Mouse (Mus musculus): ENCODE data around the gene Shbg. TPM values are rescaled to one million over a fixed set of nuclear protein-coding genes. Genes with fewer than 3 reads are reported as not detected.

Shbg gene
- not detected for polyA plus RNA-seq (2015; fragmentation: Illumina TruSeq; extraction: RNeasy Lipid Tissue Mini Kit (QIAGEN cat#74804); ENCODE audit: insufficient read depth, low read depth, low replicate concordance)

DNA sequence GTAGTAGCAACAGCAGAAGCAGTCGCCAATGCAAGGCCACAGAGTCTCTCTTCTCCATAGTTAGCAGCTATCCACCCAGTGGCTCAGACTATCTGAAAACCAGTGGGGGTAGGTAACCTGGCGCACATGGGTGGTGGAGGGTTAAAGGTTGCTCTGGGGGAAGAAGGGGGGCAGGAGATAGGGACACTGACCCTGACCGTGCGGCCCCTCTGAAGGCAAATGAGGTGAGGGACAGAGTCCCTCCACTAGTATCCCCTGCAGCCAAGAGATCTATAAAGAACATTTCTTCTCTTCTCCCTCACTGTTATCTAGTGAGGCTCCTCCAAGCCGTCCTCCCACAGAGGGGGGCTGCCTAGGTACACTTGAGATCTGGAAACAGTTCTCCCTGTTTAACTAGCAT lies at the start of gene Shbg:
Gene Shbg, minus strand, starts transcription at position 101 of the 400 bp plus-strand sequence.

DNA sequence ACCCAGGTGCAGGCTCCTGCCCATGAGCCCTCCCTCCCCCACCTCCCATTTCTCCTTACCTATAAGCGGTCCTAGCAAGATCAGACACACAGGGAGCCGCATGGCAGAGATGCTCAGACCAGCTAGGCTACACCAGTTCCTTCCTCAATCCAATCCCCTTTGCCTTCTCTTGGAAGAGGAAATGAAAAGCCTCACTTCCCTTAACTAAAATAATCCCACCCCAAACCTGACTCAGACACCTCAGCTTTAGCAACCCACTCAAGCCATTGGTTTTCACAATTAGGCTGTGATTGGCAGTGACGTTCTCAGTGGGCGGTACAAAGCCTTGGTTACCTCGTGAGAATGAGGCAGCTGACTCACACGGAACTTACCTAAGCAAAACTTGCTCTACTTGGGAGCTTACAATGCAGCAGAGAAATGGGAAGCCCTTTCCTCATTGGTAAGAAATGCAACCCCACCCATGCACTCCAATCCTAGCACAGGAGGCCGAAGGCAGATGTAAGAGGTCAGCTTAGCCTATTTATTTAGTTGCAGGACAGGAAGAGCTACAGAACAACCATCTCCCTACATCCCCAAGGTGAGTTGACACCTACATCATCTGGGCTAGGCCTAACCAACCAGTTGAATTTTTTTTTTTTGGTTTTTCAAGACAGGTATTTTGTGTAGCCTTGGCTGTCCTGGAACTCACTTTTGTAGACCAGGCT lies 48.4 kb upstream of the Shbg start, which contains the start of gene Cd68:
Gene Cd68, minus strand, starts transcription at position 193 of the 704 bp plus-strand sequence.

DNA sequence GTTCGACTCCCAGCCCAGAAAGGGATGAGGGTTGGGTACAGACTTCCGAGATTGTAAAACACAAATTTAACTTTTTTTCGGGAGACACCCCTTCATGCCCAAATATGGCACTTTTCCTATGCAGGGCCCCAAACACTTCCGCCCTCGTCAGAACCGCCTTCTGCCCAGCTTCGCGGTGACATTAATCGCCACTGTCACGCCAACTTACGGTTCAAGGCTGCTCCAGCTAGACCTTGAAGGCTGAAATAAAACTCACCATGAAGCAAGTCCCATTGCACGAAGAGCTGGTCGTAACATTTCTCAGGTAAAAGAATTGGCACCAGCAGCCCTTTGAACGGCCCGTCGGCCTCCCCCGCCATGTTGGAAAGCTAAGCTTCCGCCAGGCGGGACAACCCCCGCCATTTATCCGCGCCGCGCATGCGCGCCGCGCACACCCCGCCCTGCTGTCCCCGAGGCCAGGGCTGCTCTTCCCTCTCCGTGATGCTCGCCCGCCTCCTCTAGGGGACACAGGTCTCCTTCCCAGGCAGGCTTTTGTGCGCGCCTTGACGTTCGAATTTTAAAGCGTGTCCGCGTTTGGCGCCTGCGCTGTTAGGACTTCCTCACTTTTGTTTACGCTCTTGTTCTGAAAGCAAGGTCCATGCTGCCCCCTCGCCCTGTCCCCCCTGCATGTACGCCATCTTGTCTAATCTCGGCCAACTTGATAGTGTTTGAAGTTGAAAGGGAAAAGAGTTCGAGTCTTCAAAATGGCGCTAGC lies 44.7 kb upstream of the Shbg start, which contains the start of gene Mpdu1:
Gene Mpdu1, minus strand, starts transcription at position 430 of the 754 bp plus-strand sequence.

DNA sequence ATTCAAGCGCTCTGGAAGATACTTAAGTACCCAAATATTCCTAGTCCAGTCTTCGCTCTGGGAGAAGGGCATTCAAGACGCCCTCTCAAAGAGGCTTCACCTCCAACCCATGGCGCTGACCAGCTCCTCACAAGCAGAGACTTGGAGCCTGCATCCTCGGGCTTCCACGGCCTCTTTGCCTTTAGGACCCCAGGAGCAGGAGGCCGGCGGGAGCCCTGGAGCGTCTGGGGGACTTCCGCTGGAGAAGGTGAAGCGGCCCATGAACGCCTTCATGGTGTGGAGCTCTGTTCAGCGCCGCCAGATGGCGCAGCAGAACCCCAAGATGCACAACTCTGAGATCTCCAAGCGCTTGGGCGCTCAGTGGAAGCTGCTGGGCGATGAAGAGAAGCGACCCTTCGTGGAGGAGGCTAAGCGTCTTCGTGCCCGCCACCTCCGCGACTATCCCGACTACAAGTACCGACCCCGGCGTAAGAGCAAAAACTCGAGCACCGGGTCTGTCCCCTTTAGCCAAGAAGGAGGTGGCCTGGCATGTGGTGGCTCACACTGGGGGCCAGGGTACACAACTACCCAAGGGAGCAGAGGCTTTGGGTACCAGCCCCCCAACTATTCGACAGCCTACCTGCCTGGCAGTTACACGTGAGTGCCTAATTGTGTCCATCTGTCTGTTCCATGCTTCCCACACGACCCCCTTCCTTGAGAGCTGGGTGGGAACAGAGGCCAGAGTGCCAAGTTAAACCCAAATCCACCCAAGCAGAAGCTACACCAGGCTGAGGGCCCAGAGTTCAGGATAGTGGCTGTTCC lies 37.8 kb upstream of the Shbg start, which contains the start of gene Sox15:
Gene Sox15, plus strand, starts transcription at position 51 of the 801 bp plus-strand sequence.

DNA sequence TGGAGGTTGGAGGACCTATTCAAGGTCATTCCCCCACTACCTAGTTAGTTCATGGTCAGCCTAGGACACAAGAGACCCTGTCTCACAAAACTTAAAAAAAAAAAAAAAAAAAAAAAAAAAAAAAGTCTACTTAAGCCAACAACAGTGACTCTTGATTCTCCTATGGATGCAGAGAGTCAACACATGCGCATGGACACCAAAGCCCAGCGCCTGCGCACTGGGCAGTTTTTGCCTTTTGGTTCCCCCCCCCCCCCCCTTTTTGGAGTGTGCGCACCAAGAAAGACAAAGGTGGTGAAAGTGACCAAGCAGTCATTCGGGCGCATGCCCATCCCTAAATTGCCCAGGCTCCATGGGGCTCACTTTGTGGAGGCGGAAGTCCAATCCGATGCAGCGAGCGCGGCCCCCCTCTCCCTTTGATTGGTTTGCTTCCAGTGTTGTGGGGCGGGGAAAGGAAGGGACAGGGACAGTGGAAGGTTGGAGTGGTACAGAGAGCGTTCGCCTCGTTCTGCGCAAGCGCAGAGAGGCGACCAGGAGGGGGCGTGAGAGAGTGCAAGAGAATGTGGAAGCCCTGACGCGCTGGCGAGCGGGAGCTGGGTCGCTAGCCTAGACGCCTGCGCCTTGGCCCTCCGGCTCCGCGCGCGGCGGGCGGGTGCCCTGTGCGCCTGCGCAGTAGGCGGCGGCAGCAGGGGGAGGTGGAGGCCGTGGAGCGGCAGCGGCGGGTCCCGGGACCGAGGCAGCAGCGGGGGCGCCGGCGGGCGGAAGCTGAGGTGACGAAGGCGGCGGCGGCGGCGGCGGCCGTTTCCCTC lies 14.8 kb upstream of the Shbg start, which contains the start of gene Fxr2:
Gene Fxr2, plus strand, starts transcription at position 707 of the 806 bp plus-strand sequence.

DNA sequence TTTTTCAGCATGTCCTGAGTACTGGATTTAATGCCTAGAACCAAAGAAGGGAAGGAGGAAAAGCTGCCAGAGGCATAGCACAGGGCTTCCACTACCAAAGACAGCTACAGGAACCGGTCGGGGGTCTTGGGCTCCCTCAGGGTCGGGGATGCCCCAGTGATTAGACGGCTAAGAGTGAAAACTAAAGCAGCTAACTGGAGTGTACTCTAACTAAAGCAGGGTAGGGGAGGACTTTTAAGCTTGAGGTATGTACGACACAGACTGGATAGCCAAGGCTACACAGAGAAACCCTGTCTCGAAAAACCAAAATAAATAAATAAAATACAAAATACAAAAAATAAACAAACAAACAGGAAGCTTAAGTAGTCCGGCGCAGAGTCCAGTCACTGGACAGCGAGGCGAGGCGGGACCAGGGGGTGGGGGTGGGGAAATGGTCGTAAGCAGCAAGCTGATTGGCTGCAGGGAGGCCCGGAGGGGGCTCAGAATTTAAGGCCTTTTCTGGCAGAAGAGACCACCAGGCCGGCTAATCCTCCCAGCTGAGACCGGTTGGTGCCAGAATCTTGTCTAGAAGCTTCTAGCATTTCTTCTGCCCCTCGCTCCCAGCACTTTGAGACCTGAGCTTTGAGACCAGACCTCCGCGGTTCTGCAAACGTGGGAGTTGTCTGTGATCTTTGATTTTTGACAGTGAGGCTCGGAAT lies 4.0 kb upstream of the Shbg start, which contains the start of gene Sat2:
Gene Sat2, plus strand, starts transcription at position 454 of the 698 bp plus-strand sequence.

DNA sequence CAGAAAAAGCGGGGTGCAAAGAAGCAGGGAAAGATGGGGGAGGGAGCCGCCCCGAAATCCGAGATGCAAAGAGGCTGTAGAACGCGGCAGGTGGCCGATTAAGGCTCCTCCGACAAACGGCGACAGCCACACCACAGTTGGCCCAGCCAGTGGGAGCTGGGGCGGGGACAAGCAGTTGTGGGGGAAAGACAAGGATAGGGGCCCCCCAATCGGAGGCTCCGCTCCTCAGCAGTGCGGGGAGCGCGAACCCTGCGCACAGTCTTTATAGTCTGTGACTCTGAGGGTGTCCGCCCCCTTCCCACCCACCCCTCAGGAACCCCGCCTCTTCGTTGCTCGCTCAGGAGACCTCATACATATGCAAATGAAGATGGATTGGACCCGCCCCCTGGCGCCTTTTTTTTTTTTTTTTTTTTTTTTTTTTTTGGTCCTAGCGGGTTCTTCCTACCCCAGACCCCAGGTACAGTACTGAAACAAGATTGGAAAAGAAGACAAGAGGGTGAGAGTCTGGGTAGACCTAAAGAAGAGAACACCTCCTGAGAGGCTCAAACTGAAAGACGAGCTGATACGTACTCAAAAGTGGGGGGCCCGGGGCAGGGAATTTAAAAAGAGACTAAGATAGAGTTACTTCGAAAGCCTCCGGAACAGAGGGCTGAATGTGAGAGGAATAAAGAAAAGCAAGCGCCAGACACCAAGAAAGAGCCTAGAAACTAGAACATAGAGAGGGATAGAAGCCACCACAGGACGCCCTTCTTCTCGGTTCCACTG lies 11.8 kb downstream of the Shbg start, which contains the start of gene Atp1b2:
Gene Atp1b2, minus strand, starts transcription at position 217 of the 765 bp plus-strand sequence.

DNA sequence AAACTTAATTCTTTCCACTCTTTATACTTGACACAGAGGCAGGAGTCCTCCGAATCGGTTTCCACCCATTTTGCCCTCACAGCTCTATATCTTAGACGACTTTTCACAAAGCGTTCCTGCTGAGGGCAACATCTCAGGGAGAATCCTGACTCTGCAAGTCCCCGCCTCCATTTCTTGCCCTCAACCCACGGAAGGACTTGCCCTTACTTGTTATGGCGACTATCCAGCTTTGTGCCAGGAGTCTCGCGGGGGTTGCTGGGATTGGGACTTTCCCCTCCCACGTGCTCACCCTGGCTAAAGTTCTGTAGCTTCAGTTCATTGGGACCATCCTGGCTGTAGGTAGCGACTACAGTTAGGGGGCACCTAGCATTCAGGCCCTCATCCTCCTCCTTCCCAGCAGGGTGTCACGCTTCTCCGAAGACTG lies 37.6 kb downstream of the Shbg start, which contains the start of the genes Wrap53 and Trp53:
Gene Wrap53, minus strand, starts transcription at position 165 of the 424 bp plus-strand sequence.
Gene Trp53, plus strand, starts transcription at position 269 of the 424 bp plus-strand sequence.

Other genes with a start within 250 kb of the Shbg start
- gene Chd3, start 248.5 kb downstream of the Shbg start, polyA plus RNA-seq (2015; fragmentation: Illumina TruSeq; extraction: RNeasy Lipid Tissue Mini Kit (QIAGEN cat#74804); ENCODE audit: insufficient read depth, low read depth, low replicate concordance), result 20.2 TPM
- gene Naa38, start 222.4 kb downstream of the Shbg start, polyA plus RNA-seq (2015; fragmentation: Illumina TruSeq; extraction: RNeasy Lipid Tissue Mini Kit (QIAGEN cat#74804); ENCODE audit: insufficient read depth, low read depth, low replicate concordance), result 38.8 TPM
- 7.7 TPM for gene Cyb5d1, start 222.3 kb downstream of the Shbg start, polyA plus RNA-seq (2015; fragmentation: Illumina TruSeq; extraction: RNeasy Lipid Tissue Mini Kit (QIAGEN cat#74804); ENCODE audit: insufficient read depth, low read depth, low replicate concordance)
- gene Tmem88, start 219.7 kb downstream of the Shbg start, polyA plus RNA-seq (2015; fragmentation: Illumina TruSeq; extraction: RNeasy Lipid Tissue Mini Kit (QIAGEN cat#74804); ENCODE audit: insufficient read depth, low read depth, low replicate concordance), result 12.1 TPM
- 6.6 TPM for gene Kdm6b, start 204.2 kb downstream of the Shbg start, polyA plus RNA-seq (2015; fragmentation: Illumina TruSeq; extraction: RNeasy Lipid Tissue Mini Kit (QIAGEN cat#74804); ENCODE audit: insufficient read depth, low read depth, low replicate concordance)
- gene Dnah2, start 68.8 kb downstream of the Shbg start, polyA plus RNA-seq (2015; fragmentation: Illumina TruSeq; extraction: RNeasy Lipid Tissue Mini Kit (QIAGEN cat#74804); ENCODE audit: insufficient read depth, low read depth, low replicate concordance), result 0.07 TPM
- 1.1 TPM for gene Efnb3, start 57.7 kb downstream of the Shbg start, polyA plus RNA-seq (2015; fragmentation: Illumina TruSeq; extraction: RNeasy Lipid Tissue Mini Kit (QIAGEN cat#74804); ENCODE audit: insufficient read depth, low read depth, low replicate concordance)
- 3.8 TPM for gene Wrap53, start 37.6 kb downstream of the Shbg start, polyA plus RNA-seq (2015; fragmentation: Illumina TruSeq; extraction: RNeasy Lipid Tissue Mini Kit (QIAGEN cat#74804); ENCODE audit: insufficient read depth, low read depth, low replicate concordance)
- 14.2 TPM for gene Trp53, start 37.5 kb downstream of the Shbg start, polyA plus RNA-seq (2015; fragmentation: Illumina TruSeq; extraction: RNeasy Lipid Tissue Mini Kit (QIAGEN cat#74804); ENCODE audit: insufficient read depth, low read depth, low replicate concordance)
- gene Atp1b2, start 12.0 kb downstream of the Shbg start, polyA plus RNA-seq (2015; fragmentation: Illumina TruSeq; extraction: RNeasy Lipid Tissue Mini Kit (QIAGEN cat#74804); ENCODE audit: insufficient read depth, low read depth, low replicate concordance), result 8.9 TPM
- 3.0 TPM for gene Sat2, start 4.1 kb upstream of the Shbg start, polyA plus RNA-seq (2015; fragmentation: Illumina TruSeq; extraction: RNeasy Lipid Tissue Mini Kit (QIAGEN cat#74804); ENCODE audit: insufficient read depth, low read depth, low replicate concordance)
- gene Fxr2, start 15.1 kb upstream of the Shbg start, polyA plus RNA-seq (2015; fragmentation: Illumina TruSeq; extraction: RNeasy Lipid Tissue Mini Kit (QIAGEN cat#74804); ENCODE audit: insufficient read depth, low read depth, low replicate concordance), result 24.7 TPM
- gene Sox15, start 37.4 kb upstream of the Shbg start, polyA plus RNA-seq (2015; fragmentation: Illumina TruSeq; extraction: RNeasy Lipid Tissue Mini Kit (QIAGEN cat#74804); ENCODE audit: insufficient read depth, low read depth, low replicate concordance), result not detected
- 20.9 TPM for gene Mpdu1, start 44.7 kb upstream of the Shbg start, polyA plus RNA-seq (2015; fragmentation: Illumina TruSeq; extraction: RNeasy Lipid Tissue Mini Kit (QIAGEN cat#74804); ENCODE audit: insufficient read depth, low read depth, low replicate concordance)
- gene Cd68, start 48.2 kb upstream of the Shbg start, polyA plus RNA-seq (2015; fragmentation: Illumina TruSeq; extraction: RNeasy Lipid Tissue Mini Kit (QIAGEN cat#74804); ENCODE audit: insufficient read depth, low read depth, low replicate concordance), result 11.4 TPM
- 118 TPM for gene Eif4a1, start 54.5 kb upstream of the Shbg start, polyA plus RNA-seq (2015; fragmentation: Illumina TruSeq; extraction: RNeasy Lipid Tissue Mini Kit (QIAGEN cat#74804); ENCODE audit: insufficient read depth, low read depth, low replicate concordance)
- gene Senp3, start 64.2 kb upstream of the Shbg start, polyA plus RNA-seq (2015; fragmentation: Illumina TruSeq; extraction: RNeasy Lipid Tissue Mini Kit (QIAGEN cat#74804); ENCODE audit: insufficient read depth, low read depth, low replicate concordance), result 20.9 TPM
- gene Tnfsf13, start 67.9 kb upstream of the Shbg start, polyA plus RNA-seq (2015; fragmentation: Illumina TruSeq; extraction: RNeasy Lipid Tissue Mini Kit (QIAGEN cat#74804); ENCODE audit: insufficient read depth, low read depth, low replicate concordance), result 1.0 TPM
- 12.1 TPM for gene Tnfsf12, start 77.9 kb upstream of the Shbg start, polyA plus RNA-seq (2015; fragmentation: Illumina TruSeq; extraction: RNeasy Lipid Tissue Mini Kit (QIAGEN cat#74804); ENCODE audit: insufficient read depth, low read depth, low replicate concordance)
- 4.4 TPM for gene Tnfsfm13, start 78.2 kb upstream of the Shbg start, polyA plus RNA-seq (2015; fragmentation: Illumina TruSeq; extraction: RNeasy Lipid Tissue Mini Kit (QIAGEN cat#74804); ENCODE audit: insufficient read depth, low read depth, low replicate concordance)
- 11.2 TPM for gene Polr2a, start 140.7 kb upstream of the Shbg start, polyA plus RNA-seq (2015; fragmentation: Illumina TruSeq; extraction: RNeasy Lipid Tissue Mini Kit (QIAGEN cat#74804); ENCODE audit: insufficient read depth, low read depth, low replicate concordance)
- not detected for gene Slc35g3, start 144.1 kb upstream of the Shbg start, polyA plus RNA-seq (2015; fragmentation: Illumina TruSeq; extraction: RNeasy Lipid Tissue Mini Kit (QIAGEN cat#74804); ENCODE audit: insufficient read depth, low read depth, low replicate concordance)
- gene Zbtb4, start 148.0 kb upstream of the Shbg start, polyA plus RNA-seq (2015; fragmentation: Illumina TruSeq; extraction: RNeasy Lipid Tissue Mini Kit (QIAGEN cat#74804); ENCODE audit: insufficient read depth, low read depth, low replicate concordance), result 7.3 TPM
- 3.0 TPM for gene Chrnb1, start 178.0 kb upstream of the Shbg start, polyA plus RNA-seq (2015; fragmentation: Illumina TruSeq; extraction: RNeasy Lipid Tissue Mini Kit (QIAGEN cat#74804); ENCODE audit: insufficient read depth, low read depth, low replicate concordance)
- 1.2 TPM for gene Fgf11, start 184.0 kb upstream of the Shbg start, polyA plus RNA-seq (2015; fragmentation: Illumina TruSeq; extraction: RNeasy Lipid Tissue Mini Kit (QIAGEN cat#74804); ENCODE audit: insufficient read depth, low read depth, low replicate concordance)
- gene Tmem102, start 187.7 kb upstream of the Shbg start, polyA plus RNA-seq (2015; fragmentation: Illumina TruSeq; extraction: RNeasy Lipid Tissue Mini Kit (QIAGEN cat#74804); ENCODE audit: insufficient read depth, low read depth, low replicate concordance), result 1.6 TPM
- not detected for gene Gm39566, start 197.4 kb upstream of the Shbg start, polyA plus RNA-seq (2015; fragmentation: Illumina TruSeq; extraction: RNeasy Lipid Tissue Mini Kit (QIAGEN cat#74804); ENCODE audit: insufficient read depth, low read depth, low replicate concordance)
- not detected for gene Spem2, start 200.6 kb upstream of the Shbg start, polyA plus RNA-seq (2015; fragmentation: Illumina TruSeq; extraction: RNeasy Lipid Tissue Mini Kit (QIAGEN cat#74804); ENCODE audit: insufficient read depth, low read depth, low replicate concordance)
- not detected for gene Spem1, start 204.3 kb upstream of the Shbg start, polyA plus RNA-seq (2015; fragmentation: Illumina TruSeq; extraction: RNeasy Lipid Tissue Mini Kit (QIAGEN cat#74804); ENCODE audit: insufficient read depth, low read depth, low replicate concordance)
- 6.3 TPM for gene Nlgn2, start 219.9 kb upstream of the Shbg start, polyA plus RNA-seq (2015; fragmentation: Illumina TruSeq; extraction: RNeasy Lipid Tissue Mini Kit (QIAGEN cat#74804); ENCODE audit: insufficient read depth, low read depth, low replicate concordance)
- gene Tmem256, start 220.6 kb upstream of the Shbg start, polyA plus RNA-seq (2015; fragmentation: Illumina TruSeq; extraction: RNeasy Lipid Tissue Mini Kit (QIAGEN cat#74804); ENCODE audit: insufficient read depth, low read depth, low replicate concordance), result 73.9 TPM
- gene Plscr3, start 228.5 kb upstream of the Shbg start, polyA plus RNA-seq (2015; fragmentation: Illumina TruSeq; extraction: RNeasy Lipid Tissue Mini Kit (QIAGEN cat#74804); ENCODE audit: insufficient read depth, low read depth, low replicate concordance), result 8.3 TPM
- 6.0 TPM for gene Tnk1, start 240.8 kb upstream of the Shbg start, polyA plus RNA-seq (2015; fragmentation: Illumina TruSeq; extraction: RNeasy Lipid Tissue Mini Kit (QIAGEN cat#74804); ENCODE audit: insufficient read depth, low read depth, low replicate concordance)

All from pancreas, adult 10 weeks (tissue).